Mouse (Mus musculus): Measurements from ENCODE around the gene Aatf.

Aatf gene

DNA sequence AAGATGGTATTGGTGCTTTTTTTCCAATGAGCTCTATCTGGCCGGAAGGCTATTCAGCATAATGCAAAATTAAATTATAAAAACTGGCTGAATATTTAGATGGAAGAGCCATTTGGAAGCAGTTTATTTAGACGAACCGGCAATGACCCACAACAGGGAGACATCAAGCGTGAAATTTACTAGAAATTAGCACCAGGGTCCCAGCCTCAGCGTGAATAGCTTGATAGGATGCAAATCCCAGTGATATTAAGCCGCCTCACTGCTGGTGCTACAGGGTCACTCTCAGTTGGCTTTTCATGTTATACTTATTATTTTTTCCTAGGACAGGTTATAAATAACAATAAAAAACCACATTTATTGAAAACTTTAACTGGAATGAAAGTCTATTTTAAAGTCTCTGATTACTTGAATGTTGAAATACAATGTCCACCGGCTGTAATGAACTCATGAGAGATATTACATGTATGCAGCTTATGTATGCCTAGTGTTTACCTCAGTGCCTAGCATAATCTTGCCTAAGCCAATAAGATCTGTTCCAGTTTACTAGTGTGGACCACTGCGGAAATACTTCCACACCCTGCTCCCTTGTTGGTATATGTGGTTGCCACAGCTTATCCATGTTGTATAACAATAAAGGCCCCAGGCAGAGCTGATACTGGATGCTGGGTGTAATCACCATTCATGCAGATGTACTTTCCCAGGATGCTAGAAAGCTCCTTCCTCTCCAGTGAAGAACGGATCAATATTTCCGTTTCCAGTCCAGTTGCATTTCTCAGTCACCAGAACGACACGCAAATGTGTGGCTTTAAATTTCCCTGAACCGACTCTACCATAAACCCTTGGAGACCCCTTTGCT, 136.6 kb downstream of the Aatf start:
- in situ Hi-C loops (cut with MboI, MseI) = no loop called here

DNA sequence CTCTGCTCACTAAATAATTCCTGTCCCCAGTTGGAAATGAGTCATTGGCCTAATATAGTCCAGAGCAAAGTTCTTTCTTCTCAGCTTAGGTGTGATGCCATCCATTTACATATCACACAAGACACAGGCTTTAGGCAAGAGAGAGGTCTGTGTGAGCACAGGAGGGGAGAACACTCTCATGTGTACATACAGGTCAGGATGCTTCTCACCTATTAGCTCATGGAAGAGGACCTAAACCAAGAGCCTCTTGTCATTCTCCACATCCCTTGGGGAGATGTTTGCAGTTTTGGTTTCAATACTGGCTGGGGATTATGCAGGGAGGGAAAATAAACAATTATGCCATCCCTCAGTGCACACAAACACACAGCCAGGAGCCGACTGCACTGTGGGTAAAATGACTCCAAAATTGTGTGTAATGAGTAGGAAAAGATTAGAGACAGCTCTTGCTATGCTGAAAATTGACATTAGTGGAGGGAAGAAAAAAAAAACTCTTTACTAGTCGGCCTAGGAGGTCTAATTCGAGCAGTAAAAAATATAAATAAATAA, 137.3 kb downstream of the Aatf start:
- in situ Hi-C loops (cut with MboI, MseI) = no loop called here

DNA sequence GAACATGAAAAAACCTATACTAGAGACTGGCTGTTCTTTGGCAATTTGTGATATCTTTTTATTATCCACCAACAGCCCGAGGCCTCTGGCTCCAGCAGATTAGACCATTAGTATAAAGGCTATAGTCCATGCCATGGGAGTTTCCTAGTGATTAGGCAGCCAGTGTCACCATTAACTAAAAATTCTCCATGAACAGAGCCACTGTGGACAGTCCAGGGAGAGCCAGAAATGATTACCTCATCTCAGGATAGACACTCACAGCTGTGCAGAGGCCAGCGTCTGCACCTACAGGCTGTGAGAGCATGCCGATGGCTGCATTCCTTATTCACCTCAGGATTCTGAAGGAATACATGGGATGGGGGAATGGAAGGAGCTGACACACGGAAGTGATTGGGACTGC, 140.2 kb downstream of the Aatf start:
- in situ Hi-C loops (cut with MboI, MseI) = no loop called here

Measured in T-helper 1 cell (primary cell).